Mouse (Mus musculus): ENCODE measurements around the gene Mfsd9. TPM values are rescaled to one million over a fixed set of nuclear protein-coding genes. Genes with fewer than 3 reads are reported as not detected.

Mfsd9 gene
- polyA plus RNA-seq, 1 experiment: 5.9 TPM

Other genes starting within 250 kb of the Mfsd9 start
- gene Slc9a4, start 210.6 kb downstream of the Mfsd9 start, polyA plus RNA-seq (2012; rRNA removed): 0.38 and 0.92 TPM in 2 replicates
- 15.0 and 18.1 TPM in 2 replicates for gene Slc9a2, start 110.1 kb downstream of the Mfsd9 start, polyA plus RNA-seq (2012; rRNA removed)
- 20.1 and 47.6 TPM in 2 replicates for gene Tmem182, start 14.9 kb upstream of the Mfsd9 start, polyA plus RNA-seq (2012; rRNA removed)